Mouse (Mus musculus) kidney, adult 18-20 months (tissue): Measurements from ENCODE around the gene Mrps30.
"Not testable (repeated sequence)": the region's sequence is repeated elsewhere in the genome, so short reads cannot be mapped to it uniquely, and the experiment has no call there.

ENCODE experiments used
- DNase-seq: peaks from one replicate; pipeline ENCODE4 v3.0.0; 2021

Gene Mrps30

GRCm38 (mm10) chr13:118386511-118387447 is at the start of gene Mrps30, which contains the start of gene B430218F22Rik:
Mrps30 (minus strand) TSS chr13:118387252.
B430218F22Rik (plus strand) TSS chr13:118386630.
- DNase-seq: peak; percentile 95

DNA sequence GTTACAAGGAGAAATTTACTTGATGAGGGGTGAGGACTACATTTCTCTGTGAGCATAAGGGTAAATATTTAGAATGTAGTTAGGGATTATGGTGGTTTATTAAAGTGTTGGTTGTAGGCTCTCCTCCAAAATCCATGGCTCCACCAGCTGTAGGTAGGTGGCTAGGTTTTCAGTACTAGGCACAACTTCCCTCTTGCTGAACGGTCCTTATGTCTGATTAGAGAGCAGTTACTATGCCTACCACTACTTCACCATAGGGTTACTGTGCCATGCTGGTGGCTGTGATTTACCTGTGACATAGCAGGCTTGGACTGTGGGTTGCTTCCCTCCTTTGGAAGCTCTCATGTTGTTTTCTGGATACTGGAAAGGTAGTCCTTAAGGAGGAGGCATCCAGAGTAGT is 33.8 kb upstream of the Mrps30 start:
- no peak for DNase-seq

- no peak for DNase-seq
Observed at GRCm38 (mm10) chr13:118420408-118420807, 33.4 kb upstream of the Mrps30 start.

DNA sequence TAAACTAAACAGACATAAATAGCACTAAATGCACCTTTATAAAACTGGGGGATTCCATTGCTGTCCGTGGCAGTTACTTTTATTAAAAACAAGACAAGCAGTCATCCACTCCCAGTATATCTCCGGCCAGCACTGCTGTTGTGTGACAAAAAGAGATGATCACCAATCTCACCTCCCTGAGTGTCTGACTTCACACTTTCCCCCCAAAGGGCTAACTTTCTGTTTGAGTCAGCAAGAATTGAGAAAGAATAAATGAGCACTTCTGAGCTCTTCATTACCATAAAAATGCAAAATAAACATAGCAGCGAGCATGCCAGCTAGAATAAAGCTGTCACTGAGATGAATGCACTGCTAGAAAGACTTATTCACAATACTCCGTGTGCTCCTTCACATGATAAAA is 31.1 kb upstream of the Mrps30 start:
- no peak for DNase-seq

DNA sequence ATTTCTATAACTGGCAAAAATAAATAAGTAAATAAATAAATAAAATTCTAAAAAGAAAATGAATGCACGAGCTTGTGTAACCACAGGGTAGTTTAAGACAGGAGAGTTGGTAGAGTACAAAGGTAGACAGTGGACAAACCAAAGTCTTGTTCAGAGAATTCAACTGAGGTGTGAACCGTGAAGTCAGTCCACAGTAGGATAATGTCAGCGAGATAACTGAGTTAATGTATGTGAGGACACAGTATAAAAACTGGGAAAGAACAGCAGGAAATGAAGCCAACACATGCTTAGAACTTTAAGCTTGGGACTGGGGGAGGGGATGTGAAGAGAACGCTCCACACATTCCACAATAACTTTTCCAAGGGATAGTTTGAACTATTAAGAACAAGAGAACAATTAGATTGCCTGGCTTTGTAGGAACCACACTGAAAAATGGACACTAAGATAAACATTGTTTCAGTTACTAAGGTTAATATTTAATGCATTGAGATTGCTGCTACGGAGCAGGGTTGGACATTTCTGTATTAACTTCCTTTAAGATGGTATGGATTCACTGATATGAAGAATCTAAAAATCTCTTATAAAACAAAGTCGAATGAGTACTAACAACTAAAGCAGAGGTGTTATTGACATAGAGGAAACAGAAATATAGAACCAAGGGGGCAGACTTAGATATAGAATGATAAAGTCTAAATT is 24.4 kb upstream of the Mrps30 start:
- DNase-seq: no peak

GRCm38 (mm10) chr13:118403544-118403943 is 16.5 kb upstream of the Mrps30 start:
- no peak for DNase-seq

GRCm38 (mm10) chr13:118400340-118400739 is 13.3 kb upstream of the Mrps30 start:
- no peak for DNase-seq

DNA sequence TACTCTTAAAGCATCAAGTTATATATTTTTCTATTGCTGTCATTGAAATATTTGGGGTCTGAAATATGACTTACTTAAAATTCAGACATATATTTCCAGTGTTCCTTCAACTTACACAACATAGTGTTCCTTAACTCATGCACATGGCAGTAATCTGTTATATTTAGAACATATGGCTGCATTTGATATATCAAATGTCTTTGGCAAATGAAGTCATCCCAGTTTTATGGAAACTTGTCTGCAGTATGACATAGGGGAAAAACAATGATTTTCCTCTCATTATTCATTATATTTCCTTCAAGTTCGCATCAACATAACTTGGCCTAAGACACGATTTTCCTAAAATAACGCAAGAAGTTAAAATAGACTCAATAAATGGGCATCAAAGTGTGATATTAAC is 8.8 kb upstream of the Mrps30 start:
- no peak for DNase-seq

DNA sequence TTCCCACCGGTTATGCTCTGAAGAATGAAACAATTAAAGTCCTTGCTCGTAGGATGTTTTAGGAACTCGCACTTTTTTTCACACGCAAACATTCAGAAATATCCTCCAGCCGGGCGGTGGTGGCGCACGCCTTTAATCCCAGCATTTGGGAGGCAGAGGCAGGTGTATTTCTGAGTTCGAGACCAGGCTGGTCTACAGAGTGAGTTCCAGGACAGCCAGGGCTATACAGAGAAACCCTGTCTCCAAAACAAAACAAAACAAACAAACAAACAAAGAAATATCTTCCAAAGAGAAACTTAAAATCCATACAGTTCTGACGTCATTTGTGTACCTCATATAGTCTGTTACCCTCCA is 373 bp upstream of the Mrps30 start:
- not testable (repeated sequence) for DNase-seq

- no peak for DNase-seq
Observed at GRCm38 (mm10) chr13:118380381-118380780, 6.7 kb downstream of the Mrps30 start.

- peak; percentile 70 for DNase-seq
Observed at GRCm38 (mm10) chr13:118379155-118379554, 7.9 kb downstream of the Mrps30 start.

GRCm38 (mm10) chr13:118372871-118373270 is 14.2 kb downstream of the Mrps30 start:
- DNase-seq: no peak

DNA sequence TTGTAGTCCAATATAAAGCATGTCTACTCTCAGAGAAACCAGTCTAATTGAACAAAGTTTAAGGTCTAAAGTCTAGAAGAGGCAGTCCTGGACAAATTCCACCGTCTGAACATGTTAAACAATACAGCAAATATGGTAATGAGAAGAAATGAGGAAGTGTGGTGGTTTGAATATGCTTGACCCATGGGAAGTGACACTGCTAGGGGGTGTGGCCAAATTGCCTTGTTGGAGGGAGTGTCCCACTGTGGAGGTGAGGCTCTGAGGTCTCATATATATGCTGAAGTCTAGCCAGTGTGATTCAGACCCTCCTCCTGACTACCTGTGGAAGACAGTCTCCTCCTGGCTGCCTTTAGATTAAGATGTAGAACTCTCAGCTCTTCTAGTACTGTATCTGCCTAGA is 21.3 kb downstream of the Mrps30 start:
- no peak for DNase-seq

DNA sequence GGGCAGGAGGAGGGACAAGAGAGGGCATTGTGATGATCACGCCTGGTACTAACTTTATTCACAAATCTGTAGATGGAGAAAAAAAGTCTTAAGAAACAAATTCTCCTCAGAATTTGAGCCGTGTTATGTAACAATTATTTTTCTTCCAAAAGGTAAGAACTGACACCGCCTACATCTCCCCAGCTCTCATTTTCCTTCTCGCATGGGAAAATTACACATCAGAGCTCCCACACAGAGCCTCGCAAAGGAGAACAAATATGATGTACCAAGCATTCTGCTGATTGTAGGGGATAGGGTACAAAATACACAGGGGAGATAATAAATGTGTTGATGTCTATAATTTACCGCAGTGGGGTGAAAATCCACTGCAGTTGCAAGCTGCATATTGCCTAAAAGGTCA is 23.7 kb downstream of the Mrps30 start:
- no peak for DNase-seq

DNA sequence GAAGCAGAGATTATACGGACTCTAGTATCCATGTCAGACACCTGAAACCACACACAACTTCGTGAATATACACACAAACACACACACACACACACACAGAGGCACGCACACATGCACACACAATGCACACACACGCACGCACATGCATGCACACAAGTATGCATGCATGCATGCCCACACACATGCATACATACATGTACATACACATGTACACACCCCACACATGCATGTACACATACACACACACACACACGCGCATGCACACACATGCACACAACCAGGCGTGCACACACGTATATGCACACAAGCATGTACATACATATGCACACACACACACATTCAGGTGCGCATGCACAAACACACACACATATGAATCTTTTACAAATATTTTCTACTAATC is 36.2 kb downstream of the Mrps30 start:
- DNase-seq: no peak

- no peak for DNase-seq
Observed at GRCm38 (mm10) chr13:118350257-118350656, 36.8 kb downstream of the Mrps30 start.
